9 mouse cellular contexts compared by ENCODE assay signal in the genomic region with DNA sequence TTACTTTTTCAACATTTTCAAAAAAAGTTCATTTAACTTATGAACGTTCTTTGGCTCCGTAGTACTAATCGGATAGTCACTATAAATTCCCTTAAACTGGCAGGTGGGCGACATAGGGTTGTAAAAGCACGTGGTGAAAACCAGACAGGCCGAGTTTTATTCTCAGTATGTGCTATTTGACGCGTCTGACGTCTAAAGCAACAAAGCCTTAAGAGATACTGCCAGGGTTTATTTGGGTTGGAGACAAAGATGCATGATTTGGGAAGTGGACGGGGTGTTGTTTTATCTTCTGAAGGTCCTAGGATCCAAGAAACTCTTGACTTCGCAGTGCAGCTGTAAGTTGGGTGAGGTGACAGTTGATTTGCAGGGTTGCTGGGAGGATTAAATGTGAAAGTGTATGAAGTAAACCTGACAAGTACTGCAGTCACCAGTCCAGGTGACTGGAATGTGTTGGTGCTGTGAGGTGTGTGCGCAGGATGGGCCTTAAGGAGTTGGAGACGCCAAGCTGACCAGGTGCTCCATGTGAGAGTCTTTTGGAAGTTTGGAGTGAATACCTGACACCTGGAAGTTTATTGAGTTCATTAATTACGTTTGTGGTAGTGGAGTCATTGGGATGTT. TPM values are rescaled to one million over a fixed set of nuclear protein-coding genes. Genes with fewer than 3 reads are reported as not detected.
DNase-seq lines count a peak whose midpoint lies in the region; ATAC-seq and TF ChIP-seq lines count a peak whose summit lies in the region.
"Had no signal": no experiment of that assay in that cellular context is flagged by ENCODE, and none has a peak within 500 bp of the region (broad histone marks: within the 10 kb centered on the region; RNA-seq: fewer than 3 reads in every experiment).

No protein-coding gene starts in this region.

- WGBS in bone marrow, adult 2 months = 9% methylated on average over 14 of the region's 14 CpGs
- WGBS in hindbrain, embryonic 15.5 days = 14% methylated on average over 14 of the region's 14 CpGs
- WGBS in midbrain, postnatal 0 days = 12% methylated on average over 14 of the region's 14 CpGs

- no peak for TF ChIP-seq POLR2A in bone marrow, adult 2 months (IDR thresholded peaks at IDR 0.05; ENCODE audit: borderline replicate concordance, control insufficient read depth, low read depth, low read length)

- peaks cover 1% of the 10 kb centered on the region; the same call in 1 of the 2 replicates for H3K4me1 ChIP-seq in bone marrow, adult 2 months (ENCODE audit: control insufficient read depth, insufficient read depth, low read length)
- peaks cover 16% of the 10 kb centered on the region for H3K4me1 ChIP-seq in hindbrain, embryonic 15.5 days (replicated peaks)
- H3K4me1 ChIP-seq in midbrain, postnatal 0 days (ENCODE audit: insufficient read depth, low read length) = peaks cover 10% of the 10 kb centered on the region; the same call in 1 of the 2 replicates

- H3K27me3 ChIP-seq in hindbrain, embryonic 15.5 days = no peaks in the 10 kb centered on the region
- no peaks in the 10 kb centered on the region for H3K27me3 ChIP-seq in midbrain, postnatal 0 days (ENCODE audit: insufficient read depth, low read length)

- no peaks in the 10 kb centered on the region for H3K9me3 ChIP-seq in hindbrain, embryonic 15.5 days
- H3K9me3 ChIP-seq in midbrain, postnatal 0 days (ENCODE audit: low read length) = no peaks in the 10 kb centered on the region

- TF ChIP-seq CTCF in left cerebral cortex, adult 2 months (IDR thresholded peaks at IDR 0.05) = no peak
- TF ChIP-seq CTCF in bone marrow, adult 2 months (IDR thresholded peaks at IDR 0.05; ENCODE audit: control insufficient read depth, insufficient read depth, low read length) = no peak
- no peak for TF ChIP-seq CTCF in midbrain, postnatal 0 days (IDR thresholded peaks at IDR 0.05)

- peak overlapping the region; percentile 89 for H3K9ac ChIP-seq in hindbrain, embryonic 15.5 days
- peak overlapping the region; percentile 92 for H3K9ac ChIP-seq in midbrain, postnatal 0 days (replicated peaks; ENCODE audit: low read length, poor library complexity, severe bottlenecking)

- H3K4me3 ChIP-seq in left cerebral cortex, adult 2 months = peak overlapping the region; percentile 89
- peak overlapping the region; percentile 70 for H3K4me3 ChIP-seq in bone marrow, adult 2 months (replicated peaks; ENCODE audit: control insufficient read depth, low read depth, low read length)
- H3K4me3 ChIP-seq in hindbrain, embryonic 15.5 days = peak overlapping the region; percentile 83
- H3K4me3 ChIP-seq in midbrain, postnatal 0 days (ENCODE audit: low read depth, low read length) = peak overlapping the region; percentile 86

- intact Hi-C loops in left cerebral cortex, adult 2 months (cut with DNase I) = loop anchor here (2.0 to 10.0 kb wide), 3 partner anchors 76 to 453 kb away; partner anchors contain the start of gene Xpo1

- no peak for DNase-seq in left cerebral cortex, adult 2 months (ENCODE audit: extremely low spot score in 1 of 2, low spot score in 2 of 2)
- DNase-seq in left cerebral cortex, adult 8-10 months (ENCODE audit: low spot score in 2 of 2) = no peak
- no peak for DNase-seq in midbrain, postnatal 0 days (ENCODE audit: low spot score)
- no peak for DNase-seq in layer of hippocampus, postnatal 14 days (ENCODE audit: low spot score in 2 of 2)
- no peak for DNase-seq in T-cell, adult 2 months (ENCODE audit: low spot score)
- DNase-seq in ovary, adult 18-20 months (ENCODE audit: low spot score) = no peak
- DNase-seq: cerebellum, adult 11-12 months had no signal

- ATAC-seq in hindbrain, embryonic 15.5 days (ENCODE audit: low FRiP score, low read depth) = no peak
- ATAC-seq in midbrain, postnatal 0 days (ENCODE audit: low FRiP score) = no peak

- peak overlapping the region; percentile 97; the same call in 1 of the 2 replicates for H3K27ac ChIP-seq in left cerebral cortex, adult 2 months
- no peak overlapping the region for H3K27ac ChIP-seq in bone marrow, adult 2 months (ENCODE audit: control insufficient read depth, insufficient read depth, low read depth, low read length, poor library complexity)
- no peak overlapping the region for H3K27ac ChIP-seq in hindbrain, embryonic 15.5 days (replicated peaks)
- peak overlapping the region; percentile 90; the same call in 1 of the 2 replicates for H3K27ac ChIP-seq in midbrain, postnatal 0 days (ENCODE audit: low read depth, low read length)

- peak overlapping the region; percentile 82 for H3K4me2 ChIP-seq in hindbrain, embryonic 15.5 days
- peak overlapping the region; percentile 80 for H3K4me2 ChIP-seq in midbrain, postnatal 0 days (ENCODE audit: low read depth, low read length, poor library complexity, severe bottlenecking)

- H3K36me3 ChIP-seq in hindbrain, embryonic 15.5 days = peaks cover 25% of the 10 kb centered on the region
- H3K36me3 ChIP-seq in midbrain, postnatal 0 days (ENCODE audit: insufficient read depth, low read length) = peaks cover 19% of the 10 kb centered on the region

RNA-seq across cellular contexts. Expression of gene Cct4, which starts 1.0 kb away (rescaled TPM):
- 100 to 1,000 TPM in 1 of 2 experiments, 10 to 100 TPM in 1; 97.1 to 104 TPM for total RNA-seq in left cerebral cortex, adult 2 months (2021)
- 100 to 1,000 TPM in 1 of 4 experiments, 10 to 100 TPM in 3; 89.2 to 103 (median 95.6) TPM for total RNA-seq in left cerebral cortex, adult 8-10 months (2022)
- 60.8 and 121 TPM in 2 replicates for polyA plus RNA-seq in bone marrow, adult 2 months (2011; ENCODE audit: insufficient read depth, insufficient read length, low replicate concordance, missing spikeins)
- 259 and 275 TPM in 2 replicates for polyA plus RNA-seq in hindbrain, embryonic 15.5 days (2015; fragmentation: Nextera tagmentation; extraction: Ambion mirVana)
- 139 and 213 TPM in 2 replicates for total RNA-seq in midbrain, postnatal 0 days (2014; rRNA removed)
- 227 and 230 TPM in 2 replicates for polyA plus RNA-seq in midbrain, postnatal 0 days (2015; fragmentation: Nextera tagmentation; extraction: Ambion mirVana)
- total RNA-seq in layer of hippocampus, postnatal 14 days (2021) = 100 to 1,000 TPM; 101 to 103 TPM

RNA-seq across cellular contexts. Expression of gene Commd1, which starts 9.1 kb away (rescaled TPM):
- 10 to 100 TPM; 36.7 to 47.7 TPM for total RNA-seq in left cerebral cortex, adult 2 months (2021)
- 10 to 100 TPM; 32.2 to 47.5 (median 36.8) TPM for total RNA-seq in left cerebral cortex, adult 8-10 months (2022)
- polyA plus RNA-seq in bone marrow, adult 2 months (2011; ENCODE audit: insufficient read depth, insufficient read length, low replicate concordance, missing spikeins) = 27.6 and 51.1 TPM in 2 replicates
- polyA plus RNA-seq in hindbrain, embryonic 15.5 days (2015; fragmentation: Nextera tagmentation; extraction: Ambion mirVana) = 245 and 261 TPM in 2 replicates
- 20.3 and 23.5 TPM in 2 replicates for total RNA-seq in midbrain, postnatal 0 days (2014; rRNA removed)
- 218 and 221 TPM in 2 replicates for polyA plus RNA-seq in midbrain, postnatal 0 days (2015; fragmentation: Nextera tagmentation; extraction: Ambion mirVana)
- 10 to 100 TPM; 54.8 to 61.3 TPM for total RNA-seq in layer of hippocampus, postnatal 14 days (2021)

RNA-seq across cellular contexts. Expression of gene Gm28048, which starts 9.4 kb away (rescaled TPM):
- total RNA-seq in left cerebral cortex, adult 2 months (2021) = 10 to 100 TPM in 1 of 2 experiments, 1 to 10 TPM in 1; 9.5 to 14.7 TPM
- total RNA-seq in left cerebral cortex, adult 8-10 months (2022) = 10 to 100 TPM; 11.1 to 24.0 (median 16.0) TPM
- polyA plus RNA-seq in bone marrow, adult 2 months (2011; ENCODE audit: insufficient read depth, insufficient read length, low replicate concordance, missing spikeins) = 13.8 and 21.9 TPM in 2 replicates
- polyA plus RNA-seq in hindbrain, embryonic 15.5 days (2015; fragmentation: Nextera tagmentation; extraction: Ambion mirVana) = 3.7 and 3.9 TPM in 2 replicates
- total RNA-seq in midbrain, postnatal 0 days (2014; rRNA removed) = 2.5 TPM in 1 of 2 replicates, not detected in the other
- polyA plus RNA-seq in midbrain, postnatal 0 days (2015; fragmentation: Nextera tagmentation; extraction: Ambion mirVana) = 2.7 and 3.3 TPM in 2 replicates
- total RNA-seq in layer of hippocampus, postnatal 14 days (2021) = 1 to 10 TPM; 8.5 to 9.1 TPM

RNA-seq across cellular contexts. Expression of gene Fam161a, which starts 16.0 kb away (rescaled TPM):
- total RNA-seq in left cerebral cortex, adult 2 months (2021) = 1 to 10 TPM; 4.9 to 5.0 TPM
- total RNA-seq in left cerebral cortex, adult 8-10 months (2022) = 1 to 10 TPM; 3.9 to 6.6 (median 5.2) TPM
- 2.1 and 6.9 TPM in 2 replicates for polyA plus RNA-seq in bone marrow, adult 2 months (2011; ENCODE audit: insufficient read depth, insufficient read length, low replicate concordance, missing spikeins)
- polyA plus RNA-seq in hindbrain, embryonic 15.5 days (2015; fragmentation: Nextera tagmentation; extraction: Ambion mirVana) = 4.5 and 5.8 TPM in 2 replicates
- 4.6 and 5.4 TPM in 2 replicates for total RNA-seq in midbrain, postnatal 0 days (2014; rRNA removed)
- 4.2 and 6.1 TPM in 2 replicates for polyA plus RNA-seq in midbrain, postnatal 0 days (2015; fragmentation: Nextera tagmentation; extraction: Ambion mirVana)
- 1 to 10 TPM; 3.8 to 6.9 TPM for total RNA-seq in layer of hippocampus, postnatal 14 days (2021)

RNA-seq across cellular contexts. Expression of gene Zrsr1, which starts 19.5 kb away (rescaled TPM):
- 10 to 100 TPM; 70.0 to 75.6 TPM for total RNA-seq in left cerebral cortex, adult 2 months (2021)
- 10 to 100 TPM; 63.0 to 78.1 (median 72.0) TPM for total RNA-seq in left cerebral cortex, adult 8-10 months (2022)
- 31.7 and 34.0 TPM in 2 replicates for polyA plus RNA-seq in bone marrow, adult 2 months (2011; ENCODE audit: insufficient read depth, insufficient read length, low replicate concordance, missing spikeins)
- 7.1 and 8.0 TPM in 2 replicates for polyA plus RNA-seq in hindbrain, embryonic 15.5 days (2015; fragmentation: Nextera tagmentation; extraction: Ambion mirVana)
- 21.2 and 23.6 TPM in 2 replicates for total RNA-seq in midbrain, postnatal 0 days (2014; rRNA removed)
- 7.1 and 8.4 TPM in 2 replicates for polyA plus RNA-seq in midbrain, postnatal 0 days (2015; fragmentation: Nextera tagmentation; extraction: Ambion mirVana)
- 10 to 100 TPM; 50.8 to 57.3 TPM for total RNA-seq in layer of hippocampus, postnatal 14 days (2021)

Comparison
In these comparisons a context has a peak if more than half of its experiments do, and no peak if none do; other contexts are left out.
1. H3K27ac ChIP-seq: peak in left cerebral cortex, adult 2 months (single experiment) and midbrain, postnatal 0 days (single experiment); none in bone marrow, adult 2 months (single experiment) and hindbrain, embryonic 15.5 days (single experiment).
2. Peak in every context shown above with its lines, with median percentiles within 50 percentile points of each other: H3K4me3 ChIP-seq.